Comparison of ENCODE assay signal across 23 mouse cellular contexts in genomic region chr8:121932026-121932667, GRCm38 (mm10). TPM values are rescaled to one million over a fixed set of nuclear protein-coding genes. Genes with fewer than 3 reads are reported as not detected.
DNase-seq lines count a peak whose midpoint lies in the region; ATAC-seq and TF ChIP-seq lines count a peak whose summit lies in the region.
"Had no signal": no experiment of that assay in that cellular context is flagged by ENCODE, and none has a peak within 500 bp of the region (broad histone marks: within the 10 kb centered on the region; RNA-seq: fewer than 3 reads in every experiment).

No protein-coding gene starts in this region.

- no peak overlapping the region for H3K27ac ChIP-seq in hindbrain, embryonic 13.5 days
- H3K27ac ChIP-seq in hindbrain, embryonic 11.5 days (ENCODE audit: low read depth, low read length) = no peak overlapping the region
- 0 out of 2 replicates have a peak overlapping the region, but pooled peaks have one; percentile 26 for H3K27ac ChIP-seq in thymus, adult 2 months (ENCODE audit: control insufficient read depth, insufficient read depth, low read length)
- H3K27ac ChIP-seq: limb, embryonic 12.5 days; macrophage had no signal

- no peak for TF ChIP-seq CTCF in thymus, adult 2 months (IDR thresholded peaks at IDR 0.05; ENCODE audit: borderline replicate concordance, control insufficient read depth, extremely low read depth, insufficient read depth, low read length, poor library complexity)
- no peak for TF ChIP-seq CTCF in brain, embryonic 14.5 days (IDR thresholded peaks at IDR 0.05; ENCODE audit: borderline replicate concordance, extremely low read depth, insufficient read depth, insufficient read length)

- no peak for ATAC-seq in hindbrain, embryonic 13.5 days (ENCODE audit: low FRiP score)
- ATAC-seq in hindbrain, embryonic 11.5 days (ENCODE audit: low FRiP score) = no peak
- ATAC-seq: forebrain, embryonic 14.5 days; intestine, embryonic 16.5 days; liver, postnatal 0 days; midbrain, embryonic 16.5 days; Patski had no signal

- H3K9ac ChIP-seq in hindbrain, embryonic 13.5 days = peak overlapping the region; percentile 8; the same call in 1 of the 2 replicates
- H3K9ac ChIP-seq in hindbrain, embryonic 11.5 days (ENCODE audit: low read depth, low read length) = no peak overlapping the region
- H3K9ac ChIP-seq: limb, embryonic 12.5 days; liver, postnatal 0 days had no signal

- H3K4me1 ChIP-seq in hindbrain, embryonic 13.5 days (replicated peaks) = peaks cover 40% of the 10 kb centered on the region
- H3K4me1 ChIP-seq in hindbrain, embryonic 11.5 days (replicated peaks; ENCODE audit: control insufficient read depth, insufficient read depth, low read length) = no peaks in the 10 kb centered on the region
- H3K4me1 ChIP-seq in thymus, adult 2 months (replicated peaks; ENCODE audit: control insufficient read depth, insufficient read depth, low read length) = no peaks in the 10 kb centered on the region; the same call in 1 of the 2 replicates

- DNase-seq in hindbrain, embryonic 11.5 days (ENCODE audit: low spot score) = no peak
- no peak for DNase-seq in thymus, adult 2 months
- no peak for DNase-seq in thymus, postnatal 36 days
- DNase-seq in brain, embryonic 14.5 days (ENCODE audit: low read depth) = peak; percentile 19
- DNase-seq in skeletal muscle tissue, adult 2 months (ENCODE audit: low read depth, low spot score) = peak; percentile 71
- DNase-seq in layer of hippocampus, postnatal 36 days = no peak
- no peak for DNase-seq in left cerebral cortex, adult 11 months (ENCODE audit: low spot score)
- DNase-seq: cerebellum, adult 11-12 months; kidney, postnatal 10 days; liver, postnatal 0 days had no signal

- no peaks in the 10 kb centered on the region for H3K9me3 ChIP-seq in hindbrain, embryonic 13.5 days
- H3K9me3 ChIP-seq in hindbrain, embryonic 11.5 days (ENCODE audit: control insufficient read depth, low read length) = no peaks in the 10 kb centered on the region
- H3K9me3 ChIP-seq: limb, embryonic 12.5 days had no signal

- H3K36me3 ChIP-seq in hindbrain, embryonic 13.5 days = no peaks in the 10 kb centered on the region
- no peaks in the 10 kb centered on the region for H3K36me3 ChIP-seq in hindbrain, embryonic 11.5 days (ENCODE audit: control insufficient read depth, insufficient read depth, low read length)
- no peaks in the 10 kb centered on the region for H3K36me3 ChIP-seq in thymus, adult 2 months (ENCODE audit: control insufficient read depth, insufficient read depth, low read length)
- H3K36me3 ChIP-seq: limb, embryonic 12.5 days had no signal

- H3K4me3 ChIP-seq in hindbrain, embryonic 13.5 days = no peak overlapping the region
- H3K4me3 ChIP-seq in hindbrain, embryonic 11.5 days (ENCODE audit: low read depth, low read length) = no peak overlapping the region
- H3K4me3 ChIP-seq in thymus, adult 2 months (ENCODE audit: control insufficient read depth, insufficient read depth, low read length) = no peak overlapping the region
- H3K4me3 ChIP-seq: limb, embryonic 12.5 days had no signal

- no peak for TF ChIP-seq POLR2A in thymus, adult 2 months (IDR thresholded peaks at IDR 0.05; ENCODE audit: control insufficient read depth, extremely low read depth, insufficient read depth, low read length, poor library complexity)
- TF ChIP-seq POLR2A in brain, embryonic 14.5 days (IDR thresholded peaks at IDR 0.05; ENCODE audit: borderline replicate concordance, extremely low read depth, insufficient read depth, insufficient read length, poor library complexity, severe bottlenecking) = no peak

- WGBS in hindbrain, embryonic 13.5 days = 74% methylated on average over 12 of the region's 12 CpGs
- 82% methylated on average over 12 of the region's 12 CpGs for WGBS in hindbrain, embryonic 11.5 days
- 93% methylated on average over 12 of the region's 12 CpGs for WGBS in thymus, adult 2 months

- no peak overlapping the region for H3K4me2 ChIP-seq in hindbrain, embryonic 13.5 days
- no peak overlapping the region for H3K4me2 ChIP-seq in hindbrain, embryonic 11.5 days (replicated peaks; ENCODE audit: low read depth, low read length)
- H3K4me2 ChIP-seq: limb, embryonic 12.5 days had no signal

- no peaks in the 10 kb centered on the region for H3K27me3 ChIP-seq in hindbrain, embryonic 13.5 days
- H3K27me3 ChIP-seq in hindbrain, embryonic 11.5 days (ENCODE audit: control insufficient read depth, insufficient read depth, low read length) = no peaks in the 10 kb centered on the region
- H3K27me3 ChIP-seq in thymus, adult 2 months (ENCODE audit: control insufficient read depth, insufficient read depth, low read length) = no peaks in the 10 kb centered on the region
- H3K27me3 ChIP-seq: limb, embryonic 12.5 days; Patski had no signal

RNA-seq across cellular contexts. Expression of gene Car5a, which starts 12.6 kb away (rescaled TPM):
- 0.19 and 0.43 TPM in 2 replicates for polyA plus RNA-seq in hindbrain, embryonic 13.5 days (2015; fragmentation: Nextera tagmentation; extraction: Ambion mirVana)
- polyA plus RNA-seq in hindbrain, embryonic 11.5 days (2014; fragmentation: Nextera tagmentation; extraction: Ambion mirVana) = 0.15 TPM in 1 of 2 replicates, not detected in the other
- polyA plus RNA-seq in thymus, adult 2 months (2012; rRNA removed) = 0.75 TPM in 1 of 2 replicates, not detected in the other
- polyA plus RNA-seq in brain, embryonic 14.5 days (2012; rRNA removed) = 0.14 and 0.44 TPM in 2 replicates
- total RNA-seq in layer of hippocampus, postnatal 36 days (2021) = not detected
- total RNA-seq: common myeloid progenitor, adult 5-6 weeks; heart, adult 18-20 months; heart, postnatal 36 days; layer of hippocampus, postnatal 25 days; neutrophil, adult 5-6 weeks had no signal
- polyA plus RNA-seq: embryonic facial prominence, embryonic 14.5 days; macrophage; Patski had no signal

RNA-seq across cellular contexts. Expression of gene Banp, which starts 17.4 kb away (rescaled TPM):
- polyA plus RNA-seq in hindbrain, embryonic 13.5 days (2015; fragmentation: Nextera tagmentation; extraction: Ambion mirVana) = 50.3 and 59.0 TPM in 2 replicates
- polyA plus RNA-seq in hindbrain, embryonic 11.5 days (2014; fragmentation: Nextera tagmentation; extraction: Ambion mirVana) = 50.8 and 51.8 TPM in 2 replicates
- 151 and 153 TPM in 2 replicates for polyA plus RNA-seq in thymus, adult 2 months (2012; rRNA removed)
- polyA plus RNA-seq in brain, embryonic 14.5 days (2012; rRNA removed) = 114 and 148 TPM in 2 replicates
- 10 to 100 TPM; 55.5 to 73.5 TPM for total RNA-seq in layer of hippocampus, postnatal 36 days (2021)

RNA-seq across cellular contexts. Expression of gene Slc7a5, which starts 24.7 kb away (rescaled TPM):
- polyA plus RNA-seq in hindbrain, embryonic 13.5 days (2015; fragmentation: Nextera tagmentation; extraction: Ambion mirVana) = 37.9 and 39.7 TPM in 2 replicates
- 23.3 and 29.9 TPM in 2 replicates for polyA plus RNA-seq in hindbrain, embryonic 11.5 days (2014; fragmentation: Nextera tagmentation; extraction: Ambion mirVana)
- 45.9 and 66.8 TPM in 2 replicates for polyA plus RNA-seq in thymus, adult 2 months (2012; rRNA removed)
- polyA plus RNA-seq in brain, embryonic 14.5 days (2012; rRNA removed) = 98.8 and 113 TPM in 2 replicates
- 10 to 100 TPM; 60.2 to 70.4 TPM for total RNA-seq in layer of hippocampus, postnatal 36 days (2021)

Comparison
In these comparisons a context has a peak if more than half of its experiments do, and no peak if none do; other contexts are left out.
1. DNase-seq: peak in brain, embryonic 14.5 days (single experiment) and skeletal muscle tissue, adult 2 months (single experiment); none in hindbrain, embryonic 11.5 days (single experiment), thymus, adult 2 months (single experiment), thymus, postnatal 36 days (0 of 2), layer of hippocampus, postnatal 36 days (0 of 2) and left cerebral cortex, adult 11 months (single experiment).